Mouse (Mus musculus): ENCODE data around the gene Icam2. TPM values are rescaled to one million over a fixed set of nuclear protein-coding genes. Genes with fewer than 3 reads are reported as not detected.
"Not testable (repeated sequence)": the region's sequence is repeated elsewhere in the genome, so short reads cannot be mapped to it uniquely, and the experiment has no call there.

Gene Icam2
- polyA plus RNA-seq, 1 experiment from 2014 or later: 16.1 TPM

DNA sequence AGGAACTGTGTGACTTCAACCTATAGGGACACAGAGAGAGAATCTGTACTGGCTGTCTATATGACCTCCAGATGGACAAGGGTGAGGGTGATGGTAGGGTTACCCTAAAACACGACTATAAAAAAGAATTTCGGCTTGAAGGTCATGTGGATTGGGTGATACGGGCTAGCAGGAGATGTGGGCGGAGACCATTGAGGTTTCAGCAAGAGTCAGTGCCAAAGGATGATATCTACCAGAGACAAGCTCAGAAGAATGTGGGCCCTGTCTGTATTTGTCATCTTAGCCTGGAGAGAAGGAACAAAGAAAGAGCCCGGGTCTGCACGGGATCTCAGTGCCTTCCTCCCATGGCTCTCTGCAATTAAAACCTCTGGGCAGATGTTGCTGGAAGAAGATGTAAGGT, 38.1 kb downstream of the Icam2 start:
- 83% methylated on average over 6 of the region's 6 CpGs for WGBS
- H3K9ac ChIP-seq (ENCODE audit: low read length): no peak overlapping the region
- H3K9me3 ChIP-seq (ENCODE audit: control insufficient read depth, low read length): no peaks in the 10 kb centered on the region

DNA sequence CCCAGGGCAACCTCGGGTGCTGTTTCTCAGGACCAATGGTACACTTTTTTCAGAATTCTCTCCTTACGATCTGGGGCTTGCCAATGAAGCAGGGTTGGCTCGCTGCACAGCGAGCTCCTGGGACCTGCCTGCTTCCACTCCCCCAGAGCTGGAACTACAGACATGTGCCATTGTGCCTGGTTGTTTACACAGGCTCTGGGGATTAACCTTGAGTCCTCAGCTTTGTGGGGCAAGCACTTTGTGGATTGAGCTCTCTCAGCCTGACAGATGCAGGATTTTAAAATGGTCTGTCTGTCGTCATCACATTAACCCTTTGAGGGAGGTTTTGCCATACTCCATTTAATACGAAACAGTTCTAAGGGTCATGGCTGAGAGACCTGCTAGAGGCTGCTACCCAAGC, 43.0 kb downstream of the Icam2 start:
- H3K9me3 ChIP-seq (ENCODE audit: control insufficient read depth, low read length): no peaks in the 10 kb centered on the region
- H3K27ac ChIP-seq (ENCODE audit: low read depth, low read length): no peak overlapping the region
- no peaks in the 10 kb centered on the region for H3K4me1 ChIP-seq (ENCODE audit: control insufficient read depth, insufficient read depth, low read length)
- 76% methylated on average over 6 of the region's 6 CpGs for WGBS
- H3K9ac ChIP-seq (ENCODE audit: low read length): no peak overlapping the region
- ATAC-seq (ENCODE audit: insufficient read depth, low FRiP score, low TSS enrichment) (no peak), DNase-seq (ENCODE audit: low spot score) (no peak)
- H3K4me3 ChIP-seq (ENCODE audit: low read depth, low read length): no peak overlapping the region
- H3K4me2 ChIP-seq (ENCODE audit: low read depth): no peak overlapping the region
- no peaks in the 10 kb centered on the region for H3K36me3 ChIP-seq (ENCODE audit: control insufficient read depth, insufficient read depth, low read length)
- no peaks in the 10 kb centered on the region for H3K27me3 ChIP-seq (ENCODE audit: control insufficient read depth, insufficient read depth, low read length)

More for the DNA sequence above, 38.1 kb downstream of the Icam2 start:
- Histone ChIP-seq H3K27me3 (ENCODE audit: control insufficient read depth, insufficient read depth, low read length) (no peaks in the 10 kb centered on the region), H3K4me1 (ENCODE audit: control insufficient read depth, insufficient read depth, low read length) (no peaks in the 10 kb centered on the region), H3K4me2 (ENCODE audit: low read depth) (no peak overlapping the region), H3K36me3 (ENCODE audit: control insufficient read depth, insufficient read depth, low read length) (no peaks in the 10 kb centered on the region), H3K27ac (ENCODE audit: low read depth, low read length) (no peak overlapping the region), H3K4me3 (ENCODE audit: low read depth, low read length) (no peak overlapping the region)
- no peak for DNase-seq (ENCODE audit: low spot score)
- no peak for ATAC-seq (ENCODE audit: insufficient read depth, low FRiP score, low TSS enrichment)

GRCm38 (mm10) chr11:106340990-106341520, 46.8 kb downstream of the Icam2 start:
- WGBS: 86% methylated on average over 9 of the region's 9 CpGs
- Histone ChIP-seq H3K27me3 (ENCODE audit: control insufficient read depth, insufficient read depth, low read length) (no peaks in the 10 kb centered on the region), H3K4me2 (ENCODE audit: low read depth) (no peak overlapping the region), H3K9me3 (ENCODE audit: control insufficient read depth, low read length) (no peaks in the 10 kb centered on the region), H3K4me3 (ENCODE audit: low read depth, low read length) (no peak overlapping the region), H3K36me3 (ENCODE audit: control insufficient read depth, insufficient read depth, low read length) (no peaks in the 10 kb centered on the region), H3K27ac (ENCODE audit: low read depth, low read length) (no peak overlapping the region), H3K4me1 (ENCODE audit: control insufficient read depth, insufficient read depth, low read length) (no peaks in the 10 kb centered on the region), H3K9ac (ENCODE audit: low read length) (no peak overlapping the region)
- DNase-seq (ENCODE audit: low spot score) (no peak), ATAC-seq (ENCODE audit: insufficient read depth, low FRiP score, low TSS enrichment) (no peak)

- ATAC-seq (ENCODE audit: insufficient read depth, low FRiP score, low TSS enrichment); H3K36me3 ChIP-seq (ENCODE audit: control insufficient read depth, insufficient read depth, low read length); H3K4me3 ChIP-seq (ENCODE audit: low read depth, low read length); H3K27me3 ChIP-seq (ENCODE audit: control insufficient read depth, insufficient read depth, low read length); H3K4me2 ChIP-seq (ENCODE audit: low read depth); H3K9ac ChIP-seq (ENCODE audit: low read length); H3K27ac ChIP-seq (ENCODE audit: low read depth, low read length); DNase-seq (ENCODE audit: low spot score); H3K9me3 ChIP-seq (ENCODE audit: control insufficient read depth, low read length); H3K4me1 ChIP-seq (ENCODE audit: control insufficient read depth, insufficient read depth, low read length): not testable (repeated sequence)
- 97% methylated on average over 4 of the region's 4 CpGs for WGBS
Measured at GRCm38 (mm10) chr11:106339323-106339722, 48.6 kb downstream of the Icam2 start.

GRCm38 (mm10) chr11:106338870-106339269, 49.0 kb downstream of the Icam2 start:
- no peaks in the 10 kb centered on the region for H3K36me3 ChIP-seq (ENCODE audit: control insufficient read depth, insufficient read depth, low read length)
- DNase-seq (ENCODE audit: low spot score) (no peak), ATAC-seq (ENCODE audit: insufficient read depth, low FRiP score, low TSS enrichment) (no peak)
- no peaks in the 10 kb centered on the region for H3K27me3 ChIP-seq (ENCODE audit: control insufficient read depth, insufficient read depth, low read length)
- WGBS: 83% methylated on average over 7 of the region's 7 CpGs
- H3K27ac ChIP-seq (ENCODE audit: low read depth, low read length): no peak overlapping the region
- no peaks in the 10 kb centered on the region for H3K9me3 ChIP-seq (ENCODE audit: control insufficient read depth, low read length)
- H3K4me1 ChIP-seq (ENCODE audit: control insufficient read depth, insufficient read depth, low read length): no peaks in the 10 kb centered on the region
- no peak overlapping the region for H3K4me3 ChIP-seq (ENCODE audit: low read depth, low read length)
- no peak overlapping the region for H3K9ac ChIP-seq (ENCODE audit: low read length)
- H3K4me2 ChIP-seq (ENCODE audit: low read depth): no peak overlapping the region

DNA sequence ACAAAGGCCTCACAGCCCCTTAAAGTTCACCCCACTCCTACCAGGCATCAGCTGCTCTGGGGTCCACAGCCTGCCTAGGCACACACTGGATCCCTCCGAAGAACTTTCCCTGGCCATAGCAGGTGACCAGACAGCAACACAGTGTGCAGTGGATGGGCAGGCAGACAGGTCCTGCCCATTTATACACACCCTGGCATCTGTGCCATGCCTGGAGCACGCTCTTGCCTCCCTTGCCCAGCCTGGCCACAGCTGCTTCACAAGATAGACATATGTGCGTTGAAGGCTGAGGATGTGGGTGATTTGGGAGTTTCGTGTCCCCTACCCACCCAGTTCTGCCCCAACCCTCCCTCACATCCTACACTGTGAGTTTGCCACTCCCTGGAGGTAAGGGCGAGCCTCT, 49.8 kb downstream of the Icam2 start:
- no peak for ATAC-seq (ENCODE audit: insufficient read depth, low FRiP score, low TSS enrichment)
- H3K4me2 ChIP-seq (ENCODE audit: low read depth): no peak overlapping the region
- 77% methylated on average over 5 of the region's 5 CpGs for WGBS

GRCm38 (mm10) chr11:106334066-106334465, 53.8 kb downstream of the Icam2 start:
- no peaks in the 10 kb centered on the region for H3K27me3 ChIP-seq (ENCODE audit: control insufficient read depth, insufficient read depth, low read length)
- DNase-seq (ENCODE audit: low spot score) (no peak), ATAC-seq (ENCODE audit: insufficient read depth, low FRiP score, low TSS enrichment) (no peak)
- no peak overlapping the region for H3K27ac ChIP-seq (ENCODE audit: low read depth, low read length)
- H3K4me2 ChIP-seq (ENCODE audit: low read depth): no peak overlapping the region
- no peaks in the 10 kb centered on the region for H3K9me3 ChIP-seq (ENCODE audit: control insufficient read depth, low read length)
- WGBS: 21% methylated on average over 2 of the region's 2 CpGs
- no peaks in the 10 kb centered on the region for H3K4me1 ChIP-seq (ENCODE audit: control insufficient read depth, insufficient read depth, low read length)
- H3K4me3 ChIP-seq (ENCODE audit: low read depth, low read length): no peak overlapping the region
- no peak overlapping the region for H3K9ac ChIP-seq (ENCODE audit: low read length)
- H3K36me3 ChIP-seq (ENCODE audit: control insufficient read depth, insufficient read depth, low read length): no peaks in the 10 kb centered on the region

More for the DNA sequence above, 49.8 kb downstream of the Icam2 start:
- no peaks in the 10 kb centered on the region for H3K4me1 ChIP-seq (ENCODE audit: control insufficient read depth, insufficient read depth, low read length)
- no peaks in the 10 kb centered on the region for H3K27me3 ChIP-seq (ENCODE audit: control insufficient read depth, insufficient read depth, low read length)
- H3K9me3 ChIP-seq (ENCODE audit: control insufficient read depth, low read length): no peaks in the 10 kb centered on the region
- no peak overlapping the region for H3K4me3 ChIP-seq (ENCODE audit: low read depth, low read length)
- no peak overlapping the region for H3K27ac ChIP-seq (ENCODE audit: low read depth, low read length)
- no peak overlapping the region for H3K9ac ChIP-seq (ENCODE audit: low read length)
- no peak for DNase-seq (ENCODE audit: low spot score)
- H3K36me3 ChIP-seq (ENCODE audit: control insufficient read depth, insufficient read depth, low read length): no peaks in the 10 kb centered on the region

DNA sequence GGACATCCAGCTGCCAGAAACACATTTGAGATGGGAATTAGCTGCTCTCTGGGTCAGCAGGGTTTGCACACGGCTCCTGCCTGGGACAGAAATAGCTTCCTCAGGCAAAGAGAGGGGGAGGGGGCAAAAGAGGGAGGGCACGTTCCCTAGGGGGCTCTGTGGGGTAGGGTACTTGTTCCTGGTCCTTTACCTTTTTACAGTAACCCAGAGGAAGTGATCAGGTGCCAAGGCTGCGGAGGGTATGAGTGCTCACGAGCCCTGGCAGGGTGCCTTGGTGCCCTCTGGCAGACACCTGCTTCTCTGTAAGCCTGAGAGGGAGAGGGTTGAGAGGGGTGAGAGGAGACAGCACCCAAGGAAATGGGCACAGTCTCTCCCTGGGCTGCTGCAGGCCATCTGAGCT, 55.4 kb downstream of the Icam2 start:
- ATAC-seq (ENCODE audit: insufficient read depth, low FRiP score, low TSS enrichment): no peak
- H3K36me3 ChIP-seq (ENCODE audit: control insufficient read depth, insufficient read depth, low read length): no peaks in the 10 kb centered on the region
- no peak for DNase-seq (ENCODE audit: low spot score)
- no peak overlapping the region for H3K4me3 ChIP-seq (ENCODE audit: low read depth, low read length)
- 47% methylated on average over 4 of the region's 4 CpGs for WGBS
- H3K9me3 ChIP-seq (ENCODE audit: control insufficient read depth, low read length): no peaks in the 10 kb centered on the region
- no peaks in the 10 kb centered on the region for H3K27me3 ChIP-seq (ENCODE audit: control insufficient read depth, insufficient read depth, low read length)
- H3K4me2 ChIP-seq (ENCODE audit: low read depth): no peak overlapping the region
- H3K9ac ChIP-seq (ENCODE audit: low read length): no peak overlapping the region
- H3K4me1 ChIP-seq (ENCODE audit: control insufficient read depth, insufficient read depth, low read length): no peaks in the 10 kb centered on the region
- H3K27ac ChIP-seq (ENCODE audit: low read depth, low read length): no peak overlapping the region

DNA sequence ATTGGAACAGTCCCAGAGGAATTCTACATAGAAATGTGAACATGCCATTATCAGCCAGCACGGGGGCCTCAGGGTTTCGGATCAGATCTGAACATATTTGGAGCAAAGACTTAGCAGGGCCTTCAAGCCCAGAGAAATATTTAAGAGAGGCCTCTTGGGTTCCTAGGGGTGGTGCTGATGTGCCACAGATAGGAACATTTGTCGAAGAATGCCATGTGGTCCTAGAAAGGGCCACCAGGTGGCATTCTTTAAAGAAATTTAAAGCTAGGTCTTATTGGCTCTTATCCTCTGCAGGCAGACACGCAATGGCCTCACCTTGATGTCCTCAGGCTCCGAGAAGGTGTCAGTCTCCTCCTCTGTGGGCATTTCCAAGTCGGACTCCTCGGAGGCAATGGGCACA, 58.2 kb downstream of the Icam2 start:
- no peak for DNase-seq (ENCODE audit: low spot score)
- Histone ChIP-seq H3K9me3 (ENCODE audit: control insufficient read depth, low read length) (no peaks in the 10 kb centered on the region), H3K9ac (ENCODE audit: low read length) (no peak overlapping the region), H3K36me3 (ENCODE audit: control insufficient read depth, insufficient read depth, low read length) (no peaks in the 10 kb centered on the region), H3K4me3 (ENCODE audit: low read depth, low read length) (no peak overlapping the region), H3K4me2 (ENCODE audit: low read depth) (no peak overlapping the region), H3K27me3 (ENCODE audit: control insufficient read depth, insufficient read depth, low read length) (no peaks in the 10 kb centered on the region), H3K27ac (ENCODE audit: low read depth, low read length) (no peak overlapping the region), H3K4me1 (ENCODE audit: control insufficient read depth, insufficient read depth, low read length) (no peaks in the 10 kb centered on the region)
- WGBS: 70% methylated on average over 7 of the region's 7 CpGs
- ATAC-seq (ENCODE audit: insufficient read depth, low FRiP score, low TSS enrichment): no peak

All from neural tube, embryonic 11.5 days (tissue).